Mouse (Mus musculus): ENCODE measurements around the gene Fam189a1. TPM values are rescaled to one million over a fixed set of nuclear protein-coding genes. Genes with fewer than 3 reads are reported as not detected.

The Fam189a1 gene
- polyA plus RNA-seq, 1 experiment from 2014 or later, result 2.3 TPM

- H3K9ac ChIP-seq, result no peak overlapping the region
- ATAC-seq (ENCODE audit: insufficient number of reproducible peaks, low FRiP score), result no peak
- WGBS, result 75% methylated on average over 2 of the region's 2 CpGs
These were observed 241.2 kb downstream of the Fam189a1 start for GRCm38 (mm10) chr7:64915121-64915520.

GRCm38 (mm10) chr7:64911945-64912344 is 244.4 kb downstream of the Fam189a1 start:
- H3K27me3 ChIP-seq (replicated peaks), result no peaks in the 10 kb centered on the region
- H3K36me3 ChIP-seq, result no peaks in the 10 kb centered on the region
- H3K4me3 ChIP-seq, result no peak overlapping the region
- H3K27ac ChIP-seq (ENCODE audit: poor library complexity, severe bottlenecking), result no peak overlapping the region
- H3K9me3 ChIP-seq (replicated peaks), result peaks cover 7% of the 10 kb centered on the region
- no peak for ATAC-seq (ENCODE audit: insufficient number of reproducible peaks, low FRiP score)
- H3K4me2 ChIP-seq, result no peak overlapping the region
- no peaks in the 10 kb centered on the region; the same call in 1 of the 2 replicates for H3K4me1 ChIP-seq (replicated peaks)
- no peak overlapping the region for H3K9ac ChIP-seq
- WGBS, result 54% methylated on average over 2 of the region's 2 CpGs

More at GRCm38 (mm10) chr7:64915121-64915520, 241.2 kb downstream of the Fam189a1 start:
- Histone ChIP-seq H3K9me3 (replicated peaks) (no peaks in the 10 kb centered on the region), H3K27ac (ENCODE audit: poor library complexity, severe bottlenecking) (no peak overlapping the region), H3K36me3 (no peaks in the 10 kb centered on the region), H3K27me3 (replicated peaks) (no peaks in the 10 kb centered on the region), H3K4me3 (no peak overlapping the region), H3K4me1 (replicated peaks) (no peaks in the 10 kb centered on the region; the same call in 1 of the 2 replicates), H3K4me2 (no peak overlapping the region)

- H3K27me3 ChIP-seq (replicated peaks), result no peaks in the 10 kb centered on the region
- H3K4me3 ChIP-seq, result no peak overlapping the region
- 70% methylated on average over 2 of the region's 2 CpGs for WGBS
- H3K4me2 ChIP-seq, result no peak overlapping the region
- H3K9me3 ChIP-seq (replicated peaks), result peaks cover 7% of the 10 kb centered on the region
- ATAC-seq (ENCODE audit: insufficient number of reproducible peaks, low FRiP score), result no peak
- H3K36me3 ChIP-seq, result no peaks in the 10 kb centered on the region
- H3K27ac ChIP-seq (ENCODE audit: poor library complexity, severe bottlenecking), result no peak overlapping the region
- no peak overlapping the region for H3K9ac ChIP-seq
- no peaks in the 10 kb centered on the region for H3K4me1 ChIP-seq (replicated peaks)
These were observed 246.2 kb downstream of the Fam189a1 start for GRCm38 (mm10) chr7:64910208-64910607.

GRCm38 (mm10) chr7:64906955-64907354 is 249.4 kb downstream of the Fam189a1 start:
- Histone ChIP-seq H3K4me2 (no peak overlapping the region), H3K9ac (no peak overlapping the region), H3K27me3 (replicated peaks) (no peaks in the 10 kb centered on the region), H3K9me3 (replicated peaks) (peaks cover 7% of the 10 kb centered on the region), H3K36me3 (no peaks in the 10 kb centered on the region), H3K4me1 (replicated peaks) (no peaks in the 10 kb centered on the region), H3K4me3 (no peak overlapping the region), H3K27ac (ENCODE audit: poor library complexity, severe bottlenecking) (no peak overlapping the region)
- no peak for ATAC-seq (ENCODE audit: insufficient number of reproducible peaks, low FRiP score)
- WGBS, result 66% methylated on average over 5 of the region's 5 CpGs

- H3K4me3 ChIP-seq, result no peak overlapping the region
- H3K27me3 ChIP-seq (replicated peaks), result no peaks in the 10 kb centered on the region
- no peak for ATAC-seq (ENCODE audit: insufficient number of reproducible peaks, low FRiP score)
- H3K9ac ChIP-seq, result no peak overlapping the region
- H3K36me3 ChIP-seq, result no peaks in the 10 kb centered on the region
- 73% methylated on average over 3 of the region's 3 CpGs for WGBS
- H3K27ac ChIP-seq (ENCODE audit: poor library complexity, severe bottlenecking), result no peak overlapping the region
- H3K9me3 ChIP-seq (replicated peaks), result peaks cover 7% of the 10 kb centered on the region
- no peaks in the 10 kb centered on the region for H3K4me1 ChIP-seq (replicated peaks)
- no peak overlapping the region for H3K4me2 ChIP-seq
These were observed 250.9 kb downstream of the Fam189a1 start for GRCm38 (mm10) chr7:64905506-64905905.

GRCm38 (mm10) chr7:64900249-64900648 is 256.1 kb downstream of the Fam189a1 start:
- ATAC-seq (ENCODE audit: insufficient number of reproducible peaks, low FRiP score), result no peak
- Histone ChIP-seq H3K4me3 (no peak overlapping the region), H3K4me2 (no peak overlapping the region), H3K36me3 (no peaks in the 10 kb centered on the region), H3K9ac (no peak overlapping the region), H3K27ac (ENCODE audit: poor library complexity, severe bottlenecking) (no peak overlapping the region), H3K9me3 (replicated peaks) (no peaks in the 10 kb centered on the region), H3K4me1 (replicated peaks) (no peaks in the 10 kb centered on the region), H3K27me3 (replicated peaks) (no peaks in the 10 kb centered on the region)
- 70% methylated on average over 2 of the region's 2 CpGs for WGBS

- no peak for ATAC-seq (ENCODE audit: insufficient number of reproducible peaks, low FRiP score)
- Histone ChIP-seq H3K4me3 (no peak overlapping the region), H3K9ac (no peak overlapping the region), H3K4me1 (replicated peaks) (no peaks in the 10 kb centered on the region), H3K27me3 (replicated peaks) (no peaks in the 10 kb centered on the region), H3K9me3 (replicated peaks) (no peaks in the 10 kb centered on the region), H3K36me3 (no peaks in the 10 kb centered on the region), H3K4me2 (no peak overlapping the region), H3K27ac (ENCODE audit: poor library complexity, severe bottlenecking) (no peak overlapping the region)
- 80% methylated on average over 6 of the region's 6 CpGs for WGBS
These were observed 259.8 kb downstream of the Fam189a1 start for GRCm38 (mm10) chr7:64896587-64896986.

GRCm38 (mm10) chr7:64895685-64896101 is 260.7 kb downstream of the Fam189a1 start:
- no peak overlapping the region for H3K4me2 ChIP-seq
- ATAC-seq (ENCODE audit: insufficient number of reproducible peaks, low FRiP score), result no peak
- no peaks in the 10 kb centered on the region for H3K9me3 ChIP-seq (replicated peaks)
- no peak overlapping the region for H3K4me3 ChIP-seq
- peaks cover 4% of the 10 kb centered on the region for H3K4me1 ChIP-seq (replicated peaks)
- WGBS, result 44% methylated on average over 5 of the region's 5 CpGs
- H3K36me3 ChIP-seq, result no peaks in the 10 kb centered on the region
- no peak overlapping the region for H3K9ac ChIP-seq
- H3K27me3 ChIP-seq (replicated peaks), result no peaks in the 10 kb centered on the region
- H3K27ac ChIP-seq (ENCODE audit: poor library complexity, severe bottlenecking), result no peak overlapping the region

- H3K9ac ChIP-seq, result no peak overlapping the region
- peak overlapping the region; percentile 44 for H3K27ac ChIP-seq (ENCODE audit: poor library complexity, severe bottlenecking)
- H3K4me1 ChIP-seq (replicated peaks), result peaks cover 9% of the 10 kb centered on the region
- no peaks in the 10 kb centered on the region for H3K27me3 ChIP-seq (replicated peaks)
- no peak overlapping the region for H3K4me3 ChIP-seq
- H3K4me2 ChIP-seq, result no peak overlapping the region
- WGBS, result 41% methylated on average over 3 of the region's 3 CpGs
- H3K9me3 ChIP-seq (replicated peaks), result no peaks in the 10 kb centered on the region
- no peaks in the 10 kb centered on the region for H3K36me3 ChIP-seq
- ATAC-seq (ENCODE audit: insufficient number of reproducible peaks, low FRiP score), result no peak
These were observed 265.2 kb downstream of the Fam189a1 start for GRCm38 (mm10) chr7:64891139-64891538.

- Histone ChIP-seq H3K4me3 (no peak overlapping the region), H3K36me3 (no peaks in the 10 kb centered on the region), H3K4me2 (no peak overlapping the region), H3K9me3 (replicated peaks) (no peaks in the 10 kb centered on the region), H3K9ac (no peak overlapping the region), H3K27me3 (replicated peaks) (no peaks in the 10 kb centered on the region), H3K27ac (ENCODE audit: poor library complexity, severe bottlenecking) (no peak overlapping the region), H3K4me1 (replicated peaks) (peaks cover 9% of the 10 kb centered on the region)
- no peak for ATAC-seq (ENCODE audit: insufficient number of reproducible peaks, low FRiP score)
- WGBS, result 73% methylated on average over 9 of the region's 9 CpGs
These were observed 266.5 kb downstream of the Fam189a1 start for GRCm38 (mm10) chr7:64889919-64890318.

- Histone ChIP-seq H3K9me3 (replicated peaks) (no peaks in the 10 kb centered on the region), H3K4me2 (no peak overlapping the region), H3K4me1 (replicated peaks) (no peaks in the 10 kb centered on the region), H3K9ac (no peak overlapping the region), H3K27me3 (replicated peaks) (no peaks in the 10 kb centered on the region), H3K27ac (ENCODE audit: poor library complexity, severe bottlenecking) (no peak overlapping the region), H3K4me3 (no peak overlapping the region), H3K36me3 (no peaks in the 10 kb centered on the region)
- 60% methylated on average over 11 of the region's 11 CpGs for WGBS
- no peak for ATAC-seq (ENCODE audit: insufficient number of reproducible peaks, low FRiP score)
These were observed 272.0 kb downstream of the Fam189a1 start for GRCm38 (mm10) chr7:64884187-64884862.

GRCm38 (mm10) chr7:64882243-64882642 is 274.1 kb downstream of the Fam189a1 start:
- H3K4me3 ChIP-seq, result no peak overlapping the region
- no peaks in the 10 kb centered on the region for H3K27me3 ChIP-seq (replicated peaks)
- H3K9me3 ChIP-seq (replicated peaks), result no peaks in the 10 kb centered on the region
- H3K36me3 ChIP-seq, result no peaks in the 10 kb centered on the region
- H3K4me1 ChIP-seq (replicated peaks), result no peaks in the 10 kb centered on the region
- 78% methylated on average over 6 of the region's 6 CpGs for WGBS
- no peak overlapping the region for H3K27ac ChIP-seq (ENCODE audit: poor library complexity, severe bottlenecking)
- ATAC-seq (ENCODE audit: insufficient number of reproducible peaks, low FRiP score), result no peak
- H3K9ac ChIP-seq, result no peak overlapping the region
- H3K4me2 ChIP-seq, result no peak overlapping the region
